Mouse (Mus musculus) heart, postnatal 0 days (tissue): ENCODE measurements at regions not wholly inside any gene's neighbourhood (a gene's known extent, or its start where the extent isn't known, plus 50 kb on each side); places are given as distances from the start of the nearest gene placed in this dataset.

ENCODE experiments used
- ATAC-seq: fragments of 200-750 bp; cut with Nextera tagmentation; 2 replicates; pipeline ENCODE4 v1.8.0; 2017; ENCODE audit warnings: low read depth, moderate number of reproducible peaks, moderate library complexity; ENCODE audit not compliant: insufficient read depth
- DNase-seq: peaks from one replicate; pipeline ENCODE4 v3.0.0-alpha.2; 2016; ENCODE audit warnings: low spot score
- H3K27ac ChIP-seq: fragments of 300-500 bp; sonication (generic); 2 replicates; pipeline ENCODE4 v1.5.1; 2014; ENCODE audit warnings: low read depth, mild to moderate bottlenecking
- H3K27me3 ChIP-seq: fragments of 300-500 bp; sonication (generic); 2 replicates; pipeline ENCODE4 v1.6.1; 2014; ENCODE audit warnings: low read length, mixed read lengths; ENCODE audit not compliant: control insufficient read depth, insufficient read depth
- H3K36me3 ChIP-seq: fragments of 300-500 bp; sonication (generic); replicated peaks from 2 replicates; pipeline ENCODE4 v1.6.1; 2014; ENCODE audit warnings: low read length, mixed read lengths; ENCODE audit not compliant: control insufficient read depth, insufficient read depth
- H3K4me1 ChIP-seq: fragments of 300-500 bp; sonication (generic); 2 replicates; pipeline ENCODE4 v1.6.1; 2014; ENCODE audit warnings: antibody characterized with exemption; ENCODE audit not compliant: control insufficient read depth, insufficient read depth
- H3K4me2 ChIP-seq: fragments of 300-500 bp; sonication (generic); 2 replicates; pipeline ENCODE4 v1.6.1; 2014; ENCODE audit warnings: low read depth, mild to moderate bottlenecking, low read length, moderate library complexity
- H3K4me3 ChIP-seq: fragments of 300-500 bp; sonication (generic); 2 replicates; pipeline ENCODE4 v1.5.1; 2014; ENCODE audit warnings: low read depth, low read length
- H3K9ac ChIP-seq: fragments of 300-500 bp; sonication (generic); replicated peaks from 2 replicates; pipeline ENCODE4 v1.6.1; 2014; ENCODE audit warnings: low read depth, low read length, mixed read lengths
- H3K9me3 ChIP-seq: fragments of 300-500 bp; sonication (generic); replicated peaks from 2 replicates; pipeline ENCODE4 v1.6.1; 2016; ENCODE audit warnings: low read length; ENCODE audit not compliant: control insufficient read depth
- CTCF ChIP-seq: IDR thresholded peaks from 2 replicates; pipeline ENCODE4 v1.5.1; 2016; ENCODE audit warnings: antibody characterized with exemption, control low read depth, low read depth
- EP300 ChIP-seq: IDR thresholded peaks from 2 replicates; pipeline ENCODE4 v1.6.1; 2016; ENCODE audit warnings: antibody characterized with exemption, low read depth
- WGBS: fragments of 180-500 bp; shearing (Covaris S2); extraction: QIAGEN DNeasy Blood & Tissue Kit; methylation state at CpG from one replicate; pipeline ENCODE4 v1.1.7; 2014; 5-methylcytosine and 5-hydroxymethylcytosine counted together

GRCm38 (mm10) chr1:90706391-90706790 is 103.6 kb downstream of the Cops8 start:
- H3K36me3 ChIP-seq: no peaks in the 10 kb centered on the region
- no peak overlapping the region for H3K4me2 ChIP-seq
- no peak overlapping the region for H3K9ac ChIP-seq
- H3K4me1 ChIP-seq: no peaks in the 10 kb centered on the region
- H3K9me3 ChIP-seq: no peaks in the 10 kb centered on the region
- DNase-seq (no peak), ATAC-seq (no peak)
- no peak overlapping the region for H3K27ac ChIP-seq
- no peak for TF ChIP-seq CTCF
- TF ChIP-seq EP300: no peak
- no peak overlapping the region for H3K4me3 ChIP-seq
- H3K27me3 ChIP-seq: no peaks in the 10 kb centered on the region

- H3K27ac ChIP-seq: no peak overlapping the region
- DNase-seq (no peak), ATAC-seq (no peak)
- WGBS: 69% methylated on average over 3 of the region's 3 CpGs
- H3K9ac ChIP-seq: no peak overlapping the region
- H3K36me3 ChIP-seq: no peaks in the 10 kb centered on the region
- TF ChIP-seq CTCF (no peak), EP300 (no peak)
- no peaks in the 10 kb centered on the region for H3K27me3 ChIP-seq
- H3K4me3 ChIP-seq: no peak overlapping the region
- no peaks in the 10 kb centered on the region for H3K4me1 ChIP-seq
- no peaks in the 10 kb centered on the region for H3K9me3 ChIP-seq
- H3K4me2 ChIP-seq: no peak overlapping the region
These were observed 107.0 kb downstream of the Cops8 start for GRCm38 (mm10) chr1:90709761-90710160.

GRCm38 (mm10) chr1:90710566-90710965 is 107.8 kb downstream of the Cops8 start:
- no peaks in the 10 kb centered on the region for H3K9me3 ChIP-seq
- H3K9ac ChIP-seq: no peak overlapping the region
- H3K27ac ChIP-seq: no peak overlapping the region
- H3K4me1 ChIP-seq: no peaks in the 10 kb centered on the region
- no peaks in the 10 kb centered on the region for H3K27me3 ChIP-seq
- no peak for TF ChIP-seq EP300
- no peak for TF ChIP-seq CTCF
- WGBS: 62% methylated on average over 3 of the region's 3 CpGs
- H3K4me3 ChIP-seq: no peak overlapping the region
- DNase-seq (no peak), ATAC-seq (no peak)
- no peak overlapping the region for H3K4me2 ChIP-seq
- no peaks in the 10 kb centered on the region for H3K36me3 ChIP-seq

- H3K27ac ChIP-seq: no peak overlapping the region
- 84% methylated on average over 8 of the region's 8 CpGs for WGBS
- DNase-seq: no peak
These were observed 108.3 kb downstream of the Cops8 start for GRCm38 (mm10) chr1:90711103-90711502.

More at GRCm38 (mm10) chr1:90711103-90711502, 108.3 kb downstream of the Cops8 start:
- no peak overlapping the region for H3K9ac ChIP-seq
- H3K4me3 ChIP-seq: no peak overlapping the region
- ATAC-seq: no peak
- no peaks in the 10 kb centered on the region for H3K4me1 ChIP-seq
- H3K36me3 ChIP-seq: no peaks in the 10 kb centered on the region
- TF ChIP-seq EP300 (no peak), CTCF (no peak)
- no peak overlapping the region for H3K4me2 ChIP-seq
- H3K9me3 ChIP-seq: no peaks in the 10 kb centered on the region
- no peaks in the 10 kb centered on the region for H3K27me3 ChIP-seq
